Mouse (Mus musculus): ENCODE measurements at regions not wholly inside any gene's neighbourhood (a gene's known extent, or its start where the extent isn't known, plus 50 kb on each side); places are given as distances from the start of the nearest gene placed in this dataset.

DNA sequence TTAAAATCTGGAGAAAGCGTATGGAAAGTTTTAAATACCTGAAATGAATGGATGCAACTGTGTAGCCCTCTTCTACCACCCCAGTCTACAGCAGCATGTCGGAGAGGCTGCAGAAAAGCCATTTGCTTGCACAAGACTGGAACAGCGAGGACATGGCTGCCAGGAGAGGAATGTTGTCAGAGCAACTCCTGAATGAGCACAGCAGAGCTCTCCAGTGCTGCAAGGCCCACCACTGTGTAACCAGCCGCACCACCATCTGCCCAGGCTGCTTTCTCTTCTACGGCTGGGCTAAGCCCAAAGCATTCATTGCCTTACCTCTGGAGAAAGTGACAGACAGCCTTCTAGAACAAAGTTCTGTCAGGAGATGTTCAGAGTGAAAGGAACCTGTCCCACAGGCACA lies 65.3 kb upstream of the Gm11238 start:
- DNase-seq (ENCODE audit: low spot score) (no peak), ATAC-seq (ENCODE audit: low FRiP score) (no peak)
- Histone ChIP-seq H3K9ac (no peak overlapping the region), H3K4me3 (replicated peaks; ENCODE audit: low read length) (no peak overlapping the region), H3K9me3 (ENCODE audit: control insufficient read depth, low read length) (no peaks in the 10 kb centered on the region), H3K27me3 (ENCODE audit: control insufficient read depth, insufficient read depth, low read length) (no peaks in the 10 kb centered on the region), H3K27ac (no peak overlapping the region), H3K4me1 (replicated peaks; ENCODE audit: control insufficient read depth, insufficient read depth, low read length) (no peaks in the 10 kb centered on the region), H3K36me3 (replicated peaks; ENCODE audit: control insufficient read depth, insufficient read depth) (no peaks in the 10 kb centered on the region), H3K4me2 (replicated peaks) (no peak overlapping the region)
- 87% methylated on average over 5 of the region's 5 CpGs for WGBS

DNA sequence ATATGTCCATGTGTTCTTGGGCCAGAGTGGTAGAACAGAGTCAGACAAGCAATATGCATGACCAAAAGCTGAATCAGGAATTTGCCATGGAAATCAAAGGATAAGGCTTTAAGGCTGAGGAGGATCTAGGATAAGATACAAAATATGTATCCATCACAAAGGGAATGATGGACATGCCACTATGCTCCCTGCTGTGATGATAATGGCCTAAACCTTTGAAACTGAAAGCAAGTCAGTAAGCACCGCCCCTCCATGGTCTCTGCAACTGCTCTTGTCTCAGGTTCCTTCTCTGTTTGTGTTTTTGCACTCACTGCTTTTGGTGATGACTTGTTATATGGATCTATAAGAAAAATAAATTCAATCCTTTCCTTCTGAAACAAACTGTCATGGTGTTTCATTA lies 76.1 kb upstream of the Gm11238 start:
- ATAC-seq (ENCODE audit: low FRiP score) (no peak), DNase-seq (ENCODE audit: low spot score) (no peak)
- Histone ChIP-seq H3K27ac (no peak overlapping the region), H3K4me3 (replicated peaks; ENCODE audit: low read length) (no peak overlapping the region), H3K36me3 (replicated peaks; ENCODE audit: control insufficient read depth, insufficient read depth) (no peaks in the 10 kb centered on the region), H3K4me2 (replicated peaks) (no peak overlapping the region), H3K9ac (no peak overlapping the region), H3K27me3 (ENCODE audit: control insufficient read depth, insufficient read depth, low read length) (no peaks in the 10 kb centered on the region), H3K9me3 (ENCODE audit: control insufficient read depth, low read length) (0 out of 2 replicates have a peak, but pooled peaks cover 6% of the 10 kb centered on the region), H3K4me1 (replicated peaks; ENCODE audit: control insufficient read depth, insufficient read depth, low read length) (no peaks in the 10 kb centered on the region)
- 78% methylated on average over 1 of the region's 1 CpGs for WGBS

- 52% methylated on average over 1 of the region's 1 CpGs for WGBS
- Histone ChIP-seq H3K9me3 (ENCODE audit: control insufficient read depth, low read length) (0 out of 2 replicates have a peak, but pooled peaks cover 6% of the 10 kb centered on the region), H3K4me2 (replicated peaks) (no peak overlapping the region), H3K4me3 (replicated peaks; ENCODE audit: low read length) (no peak overlapping the region), H3K27ac (no peak overlapping the region), H3K9ac (no peak overlapping the region), H3K36me3 (replicated peaks; ENCODE audit: control insufficient read depth, insufficient read depth) (no peaks in the 10 kb centered on the region), H3K27me3 (ENCODE audit: control insufficient read depth, insufficient read depth, low read length) (no peaks in the 10 kb centered on the region), H3K4me1 (replicated peaks; ENCODE audit: control insufficient read depth, insufficient read depth, low read length) (no peaks in the 10 kb centered on the region)
- DNase-seq (ENCODE audit: low spot score) (no peak), ATAC-seq (ENCODE audit: low FRiP score) (peak; percentile 43; the same call in 1 of the 2 replicates)
Measured at GRCm38 (mm10) chr4:73524579-73525208, 83.0 kb upstream of the Gm11238 start.

DNA sequence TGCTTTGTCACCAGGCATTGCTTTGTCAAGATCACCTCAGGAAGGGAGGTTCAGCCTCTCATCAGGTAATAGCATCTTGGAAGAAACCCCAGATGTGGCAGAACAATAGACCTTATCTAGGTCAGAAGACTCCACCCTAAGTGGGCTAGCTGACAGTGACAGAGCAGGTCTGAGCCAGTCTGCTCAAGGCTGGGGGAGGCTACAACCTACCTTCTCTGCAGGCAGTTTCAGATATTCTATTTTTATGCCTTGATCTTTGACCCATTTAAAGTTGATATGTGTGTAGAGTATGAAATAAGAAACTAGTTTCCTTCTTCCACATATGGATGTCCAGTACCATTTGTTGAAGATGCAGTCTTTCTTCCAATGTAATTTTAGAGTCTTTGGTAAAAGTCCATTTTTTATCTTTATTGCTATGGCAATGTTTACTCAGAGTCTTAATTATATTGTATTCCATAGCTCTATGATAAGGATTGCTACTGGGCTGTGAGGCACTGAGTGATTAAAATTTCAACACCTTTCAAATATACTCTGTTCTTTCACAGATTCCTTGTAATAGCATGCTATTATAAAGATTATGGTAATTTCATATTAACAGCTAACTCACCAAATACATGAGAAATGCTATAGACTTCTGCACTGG lies 88.8 kb upstream of the Gm11238 start:
- H3K4me3 ChIP-seq (replicated peaks; ENCODE audit: low read length): no peak overlapping the region
- DNase-seq (ENCODE audit: low spot score) (no peak), ATAC-seq (ENCODE audit: low FRiP score) (no peak)
- no peak overlapping the region for H3K9ac ChIP-seq
- no peaks in the 10 kb centered on the region for H3K27me3 ChIP-seq (ENCODE audit: control insufficient read depth, insufficient read depth, low read length)
- H3K9me3 ChIP-seq (ENCODE audit: control insufficient read depth, low read length): 0 out of 2 replicates have a peak, but pooled peaks cover 6% of the 10 kb centered on the region
- peaks cover 7% of the 10 kb centered on the region; the same call in 1 of the 2 replicates for H3K4me1 ChIP-seq (replicated peaks; ENCODE audit: control insufficient read depth, insufficient read depth, low read length)
- no peak overlapping the region for H3K27ac ChIP-seq
- no peaks in the 10 kb centered on the region for H3K36me3 ChIP-seq (replicated peaks; ENCODE audit: control insufficient read depth, insufficient read depth)
- H3K4me2 ChIP-seq (replicated peaks): no peak overlapping the region

DNA sequence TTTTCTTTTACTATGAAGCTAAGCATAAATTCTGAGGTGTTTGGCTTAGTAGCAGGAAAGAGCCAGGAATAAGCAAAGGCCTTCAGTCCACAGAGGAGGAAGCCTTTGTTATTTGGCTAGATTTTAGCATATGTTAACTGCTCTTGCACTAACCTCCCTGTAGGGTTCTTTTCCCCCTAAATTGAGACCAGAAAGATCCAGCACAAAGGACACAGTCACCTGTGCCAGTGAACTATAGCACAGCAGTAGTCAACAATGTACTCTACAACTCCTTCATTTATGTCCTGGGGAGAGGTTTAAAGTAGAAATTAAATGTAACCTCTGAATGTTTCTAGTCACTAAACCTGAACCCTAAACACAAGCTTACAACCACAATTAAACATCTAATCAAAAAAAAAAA lies 90.1 kb upstream of the Gm11238 start:
- H3K9me3 ChIP-seq (ENCODE audit: control insufficient read depth, low read length): peaks cover 10% of the 10 kb centered on the region; the same call in 1 of the 2 replicates
- no peak overlapping the region for H3K4me3 ChIP-seq (replicated peaks; ENCODE audit: low read length)
- DNase-seq (ENCODE audit: low spot score) (no peak), ATAC-seq (ENCODE audit: low FRiP score) (no peak)
- H3K36me3 ChIP-seq (replicated peaks; ENCODE audit: control insufficient read depth, insufficient read depth): no peaks in the 10 kb centered on the region
- peaks cover 7% of the 10 kb centered on the region; the same call in 1 of the 2 replicates for H3K4me1 ChIP-seq (replicated peaks; ENCODE audit: control insufficient read depth, insufficient read depth, low read length)
- no peak overlapping the region for H3K4me2 ChIP-seq (replicated peaks)
- no peak overlapping the region for H3K9ac ChIP-seq
- H3K27ac ChIP-seq: no peak overlapping the region
- H3K27me3 ChIP-seq (ENCODE audit: control insufficient read depth, insufficient read depth, low read length): no peaks in the 10 kb centered on the region

GRCm38 (mm10) chr4:73516717-73517116 lies 91.0 kb upstream of the Gm11238 start:
- H3K9ac ChIP-seq: no peak overlapping the region
- H3K4me2 ChIP-seq (replicated peaks): no peak overlapping the region
- no peaks in the 10 kb centered on the region for H3K27me3 ChIP-seq (ENCODE audit: control insufficient read depth, insufficient read depth, low read length)
- no peak overlapping the region for H3K4me3 ChIP-seq (replicated peaks; ENCODE audit: low read length)
- ATAC-seq (ENCODE audit: low FRiP score) (peak; percentile 70; the same call in 1 of the 2 replicates), DNase-seq (ENCODE audit: low spot score) (peak; percentile 23)
- peaks cover 7% of the 10 kb centered on the region; the same call in 1 of the 2 replicates for H3K4me1 ChIP-seq (replicated peaks; ENCODE audit: control insufficient read depth, insufficient read depth, low read length)
- WGBS: 39% methylated on average over 2 of the region's 2 CpGs
- no peaks in the 10 kb centered on the region for H3K36me3 ChIP-seq (replicated peaks; ENCODE audit: control insufficient read depth, insufficient read depth)
- peaks cover 10% of the 10 kb centered on the region; the same call in 1 of the 2 replicates for H3K9me3 ChIP-seq (ENCODE audit: control insufficient read depth, low read length)
- no peak overlapping the region for H3K27ac ChIP-seq

DNA sequence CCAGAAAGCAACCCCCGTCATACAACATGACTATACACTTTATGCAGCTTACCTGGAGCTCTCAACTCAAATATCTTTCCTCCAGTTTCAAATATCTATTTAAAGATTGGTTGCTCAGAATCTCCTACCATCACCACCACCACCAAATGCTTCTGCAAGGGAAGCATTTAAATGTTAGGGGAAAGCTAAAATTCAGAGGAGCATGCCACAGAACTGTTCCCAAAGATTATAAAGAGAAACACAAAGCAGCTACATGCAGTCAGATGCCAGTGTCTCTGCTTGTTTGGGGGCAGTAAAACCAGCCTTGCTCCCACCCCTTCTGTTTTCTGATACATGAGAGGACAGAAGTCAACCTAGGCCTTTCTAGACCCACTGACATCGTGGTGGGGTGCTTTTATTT lies 100.8 kb upstream of the Gm11238 start:
- WGBS: 75% methylated on average over 2 of the region's 2 CpGs
- no peak for ATAC-seq (ENCODE audit: low FRiP score)

GRCm38 (mm10) chr4:73489199-73489598 lies 84.3 kb upstream of the Gm11487 start:
- Histone ChIP-seq H3K9me3 (ENCODE audit: control insufficient read depth, low read length) (no peaks in the 10 kb centered on the region), H3K4me2 (replicated peaks) (no peak overlapping the region), H3K27ac (peak overlapping the region; percentile 35; the same call in 1 of the 2 replicates), H3K4me3 (replicated peaks; ENCODE audit: low read length) (no peak overlapping the region), H3K9ac (no peak overlapping the region), H3K36me3 (replicated peaks; ENCODE audit: control insufficient read depth, insufficient read depth) (no peaks in the 10 kb centered on the region), H3K27me3 (ENCODE audit: control insufficient read depth, insufficient read depth, low read length) (no peaks in the 10 kb centered on the region), H3K4me1 (replicated peaks; ENCODE audit: control insufficient read depth, insufficient read depth, low read length) (peaks cover 12% of the 10 kb centered on the region)
- ATAC-seq (ENCODE audit: low FRiP score) (no peak; the same call in 1 of the 2 replicates), DNase-seq (ENCODE audit: low spot score) (no peak)
- 31% methylated on average over 2 of the region's 2 CpGs for WGBS

More for the DNA sequence above, 100.8 kb upstream of the Gm11238 start:
- DNase-seq (ENCODE audit: low spot score): no peak
- no peaks in the 10 kb centered on the region for H3K36me3 ChIP-seq (replicated peaks; ENCODE audit: control insufficient read depth, insufficient read depth)
- no peak overlapping the region for H3K27ac ChIP-seq
- no peak overlapping the region for H3K4me2 ChIP-seq (replicated peaks)
- no peaks in the 10 kb centered on the region for H3K4me1 ChIP-seq (replicated peaks; ENCODE audit: control insufficient read depth, insufficient read depth, low read length)
- no peaks in the 10 kb centered on the region for H3K9me3 ChIP-seq (ENCODE audit: control insufficient read depth, low read length)
- no peak overlapping the region for H3K9ac ChIP-seq
- H3K27me3 ChIP-seq (ENCODE audit: control insufficient read depth, insufficient read depth, low read length): no peaks in the 10 kb centered on the region
- H3K4me3 ChIP-seq (replicated peaks; ENCODE audit: low read length): no peak overlapping the region

DNA sequence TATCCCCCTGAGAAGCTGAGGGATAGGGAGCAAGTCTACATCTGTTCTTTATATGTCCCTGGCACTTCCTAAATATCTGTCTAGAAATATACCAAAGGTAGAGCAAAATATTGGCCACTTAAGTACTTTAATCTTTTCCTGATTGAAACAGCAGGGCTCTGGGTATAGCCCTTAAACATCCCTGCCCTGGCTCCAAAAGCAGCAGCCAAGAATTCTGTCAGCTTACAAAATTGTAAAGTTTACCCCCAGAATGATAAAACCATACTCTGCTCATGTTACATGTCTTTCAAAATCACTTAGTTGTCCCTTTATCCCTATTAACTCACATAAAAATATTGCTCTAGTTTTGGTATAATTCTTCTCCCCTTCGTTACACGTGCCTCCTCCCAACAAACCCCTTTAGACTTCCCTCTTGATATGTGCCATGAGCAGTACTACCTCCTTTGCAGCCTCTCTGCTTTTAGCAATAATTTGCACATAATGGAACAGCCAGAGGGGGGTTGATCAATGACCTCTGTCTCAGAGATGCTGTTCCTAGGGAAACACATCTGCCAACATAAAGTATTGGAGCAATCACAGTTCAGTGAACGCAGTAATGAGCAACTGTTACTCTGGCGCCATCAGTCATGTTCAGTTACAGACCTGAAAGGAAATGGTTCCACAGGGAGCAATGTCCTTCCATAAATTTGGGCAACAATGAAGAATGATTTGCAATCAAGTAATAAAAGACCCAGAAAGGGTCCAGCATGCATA lies 83.6 kb upstream of the Gm11487 start:
- H3K4me2 ChIP-seq (replicated peaks): no peak overlapping the region
- DNase-seq (ENCODE audit: low spot score): peak; percentile 80
- no peaks in the 10 kb centered on the region for H3K27me3 ChIP-seq (ENCODE audit: control insufficient read depth, insufficient read depth, low read length)
- peaks cover 12% of the 10 kb centered on the region for H3K4me1 ChIP-seq (replicated peaks; ENCODE audit: control insufficient read depth, insufficient read depth, low read length)
- peak overlapping the region; percentile 54 for H3K27ac ChIP-seq
- H3K4me3 ChIP-seq (replicated peaks; ENCODE audit: low read length): no peak overlapping the region
- no peak overlapping the region for H3K9ac ChIP-seq
- ATAC-seq (ENCODE audit: low FRiP score): peak; percentile 97
- H3K36me3 ChIP-seq (replicated peaks; ENCODE audit: control insufficient read depth, insufficient read depth): no peaks in the 10 kb centered on the region
- WGBS: 24% methylated on average over 4 of the region's 4 CpGs
- H3K9me3 ChIP-seq (ENCODE audit: control insufficient read depth, low read length): no peaks in the 10 kb centered on the region
